Mouse (Mus musculus) gastrocnemius, adult 8-10 months (tissue): ENCODE measurements at regions not wholly inside any gene's neighbourhood (a gene's known extent, or its start where the extent isn't known, plus 50 kb on each side); places are given as distances from the start of the nearest gene placed in this dataset.

Source experiments
- DNase-seq, 2 experiments: peaks; one replicate each; pipeline ENCODE4 v3.0.0; 2022; ENCODE audit warnings: low spot score in 2 of 2

DNA sequence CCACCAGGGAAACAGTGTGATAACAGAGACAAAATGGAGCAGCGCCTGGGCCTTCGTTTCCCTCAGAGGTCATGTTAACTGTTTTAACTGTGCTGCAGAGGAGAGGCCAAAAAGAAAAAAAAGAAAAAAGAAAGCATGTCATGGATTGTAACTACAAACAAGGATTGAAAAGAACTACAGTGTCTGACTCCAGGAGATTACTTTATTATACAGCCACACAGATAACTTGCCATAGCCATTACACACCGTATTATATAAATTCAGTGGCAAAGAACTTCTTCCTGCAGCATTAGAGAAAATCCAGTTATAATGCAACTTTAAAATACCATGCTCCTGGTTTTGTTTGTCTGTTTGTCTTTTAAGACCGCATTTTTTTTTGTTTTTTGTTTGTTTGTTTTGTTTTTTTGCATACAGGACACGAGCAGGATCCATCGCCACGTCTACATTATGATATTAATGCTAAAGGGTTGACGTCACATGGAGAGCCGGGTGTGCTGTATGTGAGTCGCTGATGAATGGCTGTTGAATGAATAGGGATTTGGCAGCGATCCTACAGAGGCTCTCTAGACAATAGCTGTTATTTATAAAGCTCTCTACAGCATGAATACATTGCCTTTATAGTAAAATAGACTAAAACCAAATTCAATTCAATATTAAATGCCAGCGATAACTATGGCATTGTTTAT lies 126.4 kb upstream of the Ift57 start:
- no peak for DNase-seq

DNA sequence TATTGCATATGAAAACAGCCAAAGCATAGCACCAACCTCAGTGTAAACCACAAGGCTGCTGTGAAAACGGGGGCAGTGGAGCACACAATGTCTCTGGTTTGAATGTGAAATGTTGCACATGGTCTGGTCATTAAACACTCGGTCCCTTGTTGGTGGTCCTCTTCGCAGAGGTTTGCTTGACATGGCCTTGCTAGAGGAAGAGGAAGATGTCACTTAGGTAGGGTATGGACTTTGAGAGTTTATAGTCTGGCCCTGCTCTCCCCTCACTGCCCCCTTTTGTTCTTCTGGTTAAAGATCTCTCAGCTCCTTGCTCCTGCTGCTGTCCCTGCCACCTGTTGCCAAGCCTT lies 125.9 kb upstream of the Ift57 start:
- DNase-seq, result no peak

DNA sequence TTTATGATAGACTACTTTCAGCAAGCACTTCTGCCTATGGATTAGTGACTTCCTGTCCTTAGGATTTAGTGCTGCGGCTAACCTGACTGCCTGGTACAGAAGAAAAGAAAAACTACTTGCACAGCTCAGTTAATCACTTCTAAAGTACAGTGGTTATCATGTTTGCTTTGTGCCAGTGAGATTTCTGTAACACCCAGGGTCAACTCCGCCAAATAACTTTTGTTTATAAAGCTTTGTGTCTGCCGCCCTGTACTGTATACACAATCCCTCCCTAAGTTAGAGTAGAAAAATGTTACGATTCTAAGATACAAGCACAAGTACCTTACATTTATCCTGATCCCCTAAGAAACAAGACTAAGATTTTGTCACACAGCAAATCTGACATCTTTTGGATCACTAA lies 120.1 kb upstream of the Ift57 start:
- no peak for DNase-seq

DNA sequence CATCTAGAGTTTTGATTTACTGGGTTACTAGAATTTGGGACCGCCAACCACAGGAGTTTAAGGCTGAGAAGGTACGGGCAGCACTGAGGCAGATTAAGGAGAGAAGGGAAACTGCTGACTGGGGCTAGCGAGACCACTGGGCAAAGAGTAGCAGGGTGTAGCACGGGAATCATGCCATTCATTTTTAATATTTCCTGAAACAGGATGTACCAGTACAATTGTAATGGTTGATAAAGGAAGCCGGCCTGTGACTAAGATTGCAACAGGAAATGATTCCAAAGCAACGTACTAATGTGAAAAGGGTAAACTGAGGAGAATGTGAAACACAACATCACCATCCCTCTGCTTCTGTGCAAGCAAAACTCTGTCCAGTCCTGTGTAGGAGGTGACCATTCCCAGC lies 118.3 kb upstream of the Ift57 start:
- no peak for DNase-seq

DNA sequence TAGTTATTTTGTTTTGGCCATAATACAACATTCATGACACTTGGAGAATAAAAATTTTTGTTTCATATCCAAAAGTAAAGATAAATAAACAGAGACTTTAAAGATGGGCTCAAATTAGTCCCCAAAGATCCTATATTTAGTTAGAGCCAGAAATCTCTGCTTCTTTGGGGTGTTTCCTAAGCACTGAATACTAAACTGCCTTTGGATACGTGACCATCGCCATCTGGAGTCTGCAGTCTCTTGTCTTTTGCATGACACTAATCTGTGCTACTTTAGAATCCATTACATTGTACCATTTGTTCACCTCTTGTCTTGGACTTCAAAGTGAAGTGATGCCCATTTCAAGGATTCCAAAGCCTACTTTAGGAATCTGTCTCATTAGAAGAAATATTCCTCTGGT lies 92.5 kb upstream of the Ift57 start:
- DNase-seq, result no peak

DNA sequence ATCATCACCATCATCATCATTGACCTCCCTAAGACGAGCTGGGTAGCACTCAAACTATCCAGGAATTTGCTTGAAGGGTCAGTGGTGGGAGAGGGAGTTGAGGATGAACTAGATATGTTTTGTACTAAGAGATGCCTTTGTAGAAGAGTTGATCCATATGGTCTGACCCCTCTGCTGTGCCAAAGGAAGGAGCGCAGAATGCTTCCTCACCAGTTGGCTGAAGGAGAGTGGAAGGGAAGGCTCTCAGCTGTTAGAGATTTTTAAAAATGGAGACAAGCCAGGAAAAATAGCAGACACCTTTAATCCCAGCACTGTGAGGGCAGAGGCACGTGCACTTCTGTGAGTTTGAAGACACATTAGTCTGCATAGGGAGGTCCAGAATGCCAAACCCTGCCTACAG lies 84.2 kb upstream of the Ift57 start:
- no peak for DNase-seq

DNA sequence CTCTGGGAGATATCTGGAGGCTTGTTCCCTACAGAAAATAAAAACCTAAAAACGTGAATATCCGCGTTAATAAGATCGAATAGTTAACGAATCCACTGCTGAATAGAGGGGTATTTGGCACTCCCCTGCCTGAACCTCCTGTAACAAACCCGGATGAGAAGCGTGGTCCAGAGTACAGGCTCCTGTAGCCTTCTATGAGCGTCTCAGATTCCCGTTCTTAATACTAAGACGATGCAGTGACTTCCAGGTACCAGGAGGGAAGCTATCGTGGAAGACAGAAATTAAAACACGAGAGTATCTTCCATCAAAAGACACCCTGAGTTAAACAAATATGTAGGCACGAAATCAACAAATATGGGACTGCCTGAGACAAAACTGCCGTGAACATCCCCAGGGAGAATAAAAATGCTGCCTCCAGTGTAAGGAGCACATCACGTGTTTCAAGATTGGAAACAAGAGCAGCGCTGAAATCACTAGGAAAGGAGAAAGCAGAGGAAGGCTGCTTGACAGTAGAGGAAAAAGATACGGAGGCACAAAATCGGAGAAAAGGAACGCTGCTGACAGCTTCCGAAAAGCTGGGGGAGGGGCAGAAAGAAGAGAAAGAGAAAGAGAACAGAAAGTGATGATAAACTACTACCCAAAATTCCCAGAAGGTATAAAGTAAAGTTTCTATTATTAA lies 83.6 kb upstream of the Ift57 start:
- no peak for DNase-seq

DNA sequence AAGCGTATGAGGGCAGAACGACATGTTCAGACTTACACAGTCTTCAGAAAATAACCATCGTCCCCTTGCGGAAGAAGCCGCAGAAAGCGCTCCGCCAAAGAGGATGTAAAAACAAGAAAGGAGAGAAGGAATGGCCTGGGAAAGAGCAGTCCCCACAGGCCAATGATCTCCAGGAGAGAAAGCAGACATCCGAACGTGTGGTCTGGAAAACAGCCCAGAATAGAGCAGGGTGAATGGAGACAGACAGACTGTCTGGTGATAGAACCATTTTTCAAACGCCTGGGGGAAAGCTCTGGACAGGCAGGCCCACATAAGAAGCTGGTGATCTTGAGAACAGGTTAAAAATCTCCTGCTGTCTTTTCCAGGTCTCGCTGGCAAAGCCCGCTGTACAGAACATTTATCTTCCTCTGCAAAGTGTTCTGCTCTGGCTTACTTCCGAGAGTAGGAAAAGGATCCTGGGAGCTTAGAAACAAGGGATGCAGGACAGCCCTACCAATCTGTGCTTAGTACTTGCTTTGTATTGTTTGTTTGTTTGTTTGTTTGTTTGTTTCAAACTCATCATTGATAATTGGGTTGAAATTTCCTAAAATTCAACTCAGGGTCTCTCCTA lies 82.7 kb upstream of the Ift57 start:
- no peak for DNase-seq

DNA sequence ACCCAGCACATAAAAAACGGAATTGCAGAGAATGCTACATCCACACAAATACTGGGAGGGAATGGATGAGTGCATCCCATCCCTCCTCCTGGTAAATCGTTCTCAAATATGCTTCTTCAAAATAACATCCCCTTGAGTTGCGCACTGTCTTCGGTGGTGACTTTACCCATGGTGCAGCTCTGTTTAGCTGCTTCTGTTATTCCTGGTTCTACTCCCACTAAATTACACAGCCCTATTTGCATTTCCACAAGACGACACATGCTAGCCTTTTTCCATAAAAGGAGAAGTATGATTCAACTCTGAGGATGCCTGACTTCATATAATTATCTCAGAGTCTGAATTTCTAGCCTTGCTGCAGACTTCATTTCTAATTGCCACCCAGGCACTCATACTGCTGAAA lies 65.5 kb upstream of the Ift57 start:
- no peak for DNase-seq

DNA sequence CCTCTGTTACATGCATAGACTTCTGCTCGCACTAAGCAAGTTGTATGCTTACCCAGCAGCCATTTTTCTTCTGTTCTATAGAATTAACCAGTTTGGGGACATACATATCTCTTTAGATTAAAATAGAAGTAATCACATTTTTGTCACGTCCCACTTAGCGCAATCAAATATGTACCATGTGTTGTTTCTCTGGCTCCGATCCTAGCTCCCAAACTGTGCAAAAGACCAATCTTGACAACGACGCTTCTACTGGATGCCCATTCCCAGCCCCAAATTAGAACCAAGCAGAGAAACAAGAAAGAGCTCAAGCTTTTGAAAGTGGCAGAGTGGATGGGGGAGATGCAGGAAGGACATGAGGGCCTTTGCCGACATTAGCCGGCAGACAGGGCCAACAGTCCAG lies 63.5 kb upstream of the Ift57 start:
- no peak for DNase-seq

DNA sequence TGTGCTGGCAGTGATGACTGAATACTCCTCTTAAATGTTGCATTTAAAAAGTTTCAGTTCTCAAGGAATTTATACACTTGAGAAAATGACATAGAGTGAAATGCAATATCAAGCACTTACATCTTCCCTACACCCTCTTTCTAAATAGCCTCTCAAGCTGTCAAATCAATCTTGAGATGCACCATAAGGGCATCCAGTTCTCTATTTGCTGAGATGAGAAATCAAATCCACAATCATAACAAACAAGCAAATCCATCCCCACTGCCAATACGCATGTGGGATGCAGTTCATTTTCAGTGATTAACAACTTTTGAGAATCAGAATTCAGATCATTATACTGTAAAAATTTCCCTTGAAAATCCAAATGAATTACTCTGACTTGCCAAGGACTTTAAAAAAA lies 62.6 kb upstream of the Ift57 start:
- DNase-seq, result no peak

DNA sequence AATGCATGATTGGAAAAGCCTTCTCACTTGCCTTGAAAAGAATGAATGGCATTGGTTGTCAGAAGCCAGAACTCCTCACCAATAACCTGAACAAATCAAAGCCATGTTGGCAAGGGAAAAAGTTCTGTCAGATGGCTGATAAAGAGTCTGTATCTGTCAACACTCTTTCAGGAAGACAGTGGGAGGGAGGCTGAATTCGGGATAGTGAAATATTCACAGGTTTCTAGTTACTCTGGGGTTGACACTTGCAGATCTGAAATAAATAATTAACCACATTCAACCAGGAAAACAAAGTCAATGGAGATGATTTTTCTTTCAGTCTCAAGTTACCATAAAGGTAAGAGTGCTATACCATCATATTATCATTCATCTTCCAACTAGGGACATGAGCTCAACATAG lies 56.3 kb upstream of the Ift57 start:
- DNase-seq, result no peak

DNA sequence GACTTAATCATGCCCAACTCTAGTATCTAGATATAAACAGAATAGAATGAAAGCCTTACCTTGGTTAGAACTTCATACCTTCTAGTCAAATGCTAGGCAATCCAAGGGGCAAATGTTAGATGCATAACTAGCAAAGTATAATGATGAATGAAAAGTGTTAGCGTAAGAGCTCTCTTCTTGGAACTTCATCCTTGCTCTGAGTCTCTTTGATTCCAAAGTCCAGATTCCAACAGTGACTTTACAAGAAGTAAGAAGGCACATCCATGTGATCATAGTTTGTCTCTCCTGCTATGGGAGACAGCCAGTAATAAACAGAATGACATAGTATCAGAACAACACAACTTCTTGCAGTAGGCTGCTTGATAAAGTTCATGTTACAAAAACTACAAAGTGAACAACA lies 54.6 kb upstream of the Ift57 start:
- DNase-seq, result no peak

DNA sequence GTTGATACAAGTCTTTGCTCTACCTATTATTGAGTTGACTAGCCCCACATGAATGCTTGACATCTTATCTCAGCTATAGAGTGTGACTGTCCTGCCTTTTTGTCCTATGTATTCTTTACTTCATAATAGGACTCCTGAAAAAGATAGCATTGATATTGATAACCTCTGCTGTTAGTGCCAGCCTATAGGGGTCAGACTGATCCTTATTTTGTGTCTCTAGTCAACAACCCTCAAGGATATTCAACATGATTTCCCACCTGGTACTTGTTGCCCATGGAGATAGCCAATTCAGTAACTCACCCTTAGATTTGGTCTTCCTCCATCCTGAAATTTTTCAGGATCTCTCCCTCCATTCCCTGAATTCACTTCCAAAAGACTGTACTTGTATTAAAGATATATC lies 52.6 kb upstream of the Ift57 start:
- DNase-seq, result no peak
